Mouse (Mus musculus) lung, postnatal 0 days (tissue): ENCODE measurements around the gene Olfr433. TPM values are rescaled to one million over a fixed set of nuclear protein-coding genes. Genes with fewer than 3 reads are reported as not detected.

Source experiments
- ATAC-seq: fragments of 200-750 bp; cut with Nextera tagmentation; 2 replicates; pipeline ENCODE4 v1.8.0; 2017; ENCODE audit warnings: moderate library complexity
- DNase-seq: peaks from one replicate; pipeline ENCODE4 v3.0.0-alpha.2; 2016; ENCODE audit warnings: low spot score
- H3K27ac ChIP-seq: fragments of 300-500 bp; sonication (generic); 2 replicates; pipeline ENCODE4 v1.5.1; 2014; ENCODE audit warnings: antibody characterized with exemption, mild to moderate bottlenecking, low read length, mixed read lengths
- H3K27me3 ChIP-seq: fragments of 300-500 bp; sonication (generic); replicated peaks from 2 replicates; pipeline ENCODE4 v1.6.1; 2014; ENCODE audit warnings: low read length, mixed read lengths; ENCODE audit not compliant: insufficient read depth
- H3K36me3 ChIP-seq: fragments of 300-500 bp; sonication (generic); 2 replicates; pipeline ENCODE4 v1.6.1; 2014; ENCODE audit warnings: low read length, mixed read lengths; ENCODE audit not compliant: insufficient read depth
- H3K4me1 ChIP-seq: fragments of 300-500 bp; sonication (generic); 2 replicates; pipeline ENCODE4 v1.6.1; 2014; ENCODE audit warnings: antibody characterized with exemption, low read depth, low read length, mixed read lengths; ENCODE audit not compliant: insufficient read depth
- H3K4me2 ChIP-seq: fragments of 300-500 bp; sonication (generic); replicated peaks from 2 replicates; pipeline ENCODE4 v1.6.1; 2014; ENCODE audit warnings: low read depth, mild to moderate bottlenecking, low read length, moderate library complexity, mixed read lengths
- H3K4me3 ChIP-seq: fragments of 300-500 bp; sonication (generic); 2 replicates; pipeline ENCODE4 v1.5.1; 2014; ENCODE audit warnings: low read depth, low read length
- H3K9ac ChIP-seq: fragments of 300-500 bp; sonication (generic); replicated peaks from 2 replicates; pipeline ENCODE4 v1.6.1; 2014; ENCODE audit warnings: low read depth, mild to moderate bottlenecking
- H3K9me3 ChIP-seq: fragments of 300-500 bp; sonication (generic); 2 replicates; pipeline ENCODE4 v1.6.1; 2016; ENCODE audit warnings: low read length, mixed read lengths
- CTCF ChIP-seq: IDR thresholded peaks from 2 replicates; pipeline ENCODE4 v1.5.1; 2016; ENCODE audit warnings: antibody characterized with exemption, mild to moderate bottlenecking
- EP300 ChIP-seq: IDR thresholded peaks from 2 replicates; pipeline ENCODE4 v1.6.1; 2016; ENCODE audit warnings: antibody characterized with exemption, mild to moderate bottlenecking, control low read depth
- WGBS: fragments of 180-500 bp; shearing (Covaris S2); extraction: QIAGEN DNeasy Blood & Tissue Kit; methylation state at CpG from one replicate; pipeline ENCODE4 v1.1.7; 2014; 5-methylcytosine and 5-hydroxymethylcytosine counted together
- polyA plus RNA-seq: library from polyadenylated mRNA; unstranded; fragments of >200 nt; fragmentation: Nextera tagmentation; extraction: Ambion mirVana; gene quantifications from 2 replicates; pipeline ENCODE4 v1.2.1, GENCODE M21; 2015

The Olfr433 gene
- polyA plus RNA-seq, 1 experiment from 2014 or later = not detected

GRCm38 (mm10) chr1:174051515-174051914 is 11.0 kb downstream of the Olfr433 start:
- no peak overlapping the region for H3K4me2 ChIP-seq
- TF ChIP-seq CTCF = no peak
- TF ChIP-seq EP300 = peak; percentile 49; the same call in 1 of the 2 replicates
- WGBS = 78% methylated on average over 4 of the region's 4 CpGs

DNA sequence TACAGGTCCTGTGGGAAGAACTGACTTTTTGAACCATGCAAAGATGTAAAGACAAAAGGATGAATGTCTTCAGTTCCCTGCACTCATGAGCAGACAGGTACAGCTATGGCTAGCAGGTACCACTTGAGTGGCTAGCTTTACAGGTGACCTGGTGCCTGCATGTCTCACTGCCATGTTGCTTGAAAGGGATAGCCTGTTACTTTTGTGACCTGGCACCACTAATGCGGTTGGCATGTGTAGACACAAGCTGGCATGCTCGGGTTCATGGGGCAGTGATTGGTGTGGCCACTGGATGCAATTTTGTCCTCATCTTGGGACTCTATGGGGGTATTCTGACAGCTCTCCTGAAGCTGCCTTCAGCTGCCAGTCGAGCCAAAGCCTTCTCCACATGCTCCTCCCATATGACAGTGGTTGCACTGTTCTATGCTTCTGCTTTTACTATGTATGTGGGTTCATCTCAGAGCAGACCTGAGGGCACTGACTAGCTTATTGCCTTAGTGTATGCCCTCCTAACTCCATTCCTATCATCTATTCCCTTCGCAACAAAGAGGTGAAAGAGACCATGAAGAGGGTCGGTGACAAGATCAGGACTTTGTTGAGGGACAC is 11.5 kb downstream of the Olfr433 start:
- no peak for DNase-seq
- TF ChIP-seq CTCF (no peak), EP300 (no peak)

More at GRCm38 (mm10) chr1:174051515-174051914, 11.0 kb downstream of the Olfr433 start:
- no peaks in the 10 kb centered on the region for H3K9me3 ChIP-seq
- no peaks in the 10 kb centered on the region for H3K27me3 ChIP-seq
- no peak overlapping the region for H3K9ac ChIP-seq
- ATAC-seq (no peak), DNase-seq (no peak)
- no peaks in the 10 kb centered on the region for H3K36me3 ChIP-seq
- H3K4me1 ChIP-seq = no peaks in the 10 kb centered on the region
- H3K27ac ChIP-seq = no peak overlapping the region
- no peak overlapping the region for H3K4me3 ChIP-seq

GRCm38 (mm10) chr1:174052981-174053380 is 12.5 kb downstream of the Olfr433 start:
- ATAC-seq = 0 out of 2 replicates have a peak, but pooled peaks have one; percentile 16
- no peak overlapping the region for H3K4me3 ChIP-seq
- H3K9ac ChIP-seq = no peak overlapping the region
- peak; percentile 65 for DNase-seq
- no peak overlapping the region for H3K27ac ChIP-seq
- WGBS = 64% methylated on average over 3 of the region's 3 CpGs
- H3K27me3 ChIP-seq = no peaks in the 10 kb centered on the region
- H3K9me3 ChIP-seq = no peaks in the 10 kb centered on the region
- H3K4me1 ChIP-seq = no peaks in the 10 kb centered on the region
- no peak overlapping the region for H3K4me2 ChIP-seq
- H3K36me3 ChIP-seq = no peaks in the 10 kb centered on the region
- no peak for TF ChIP-seq EP300
- no peak for TF ChIP-seq CTCF

More for the DNA sequence above, 11.5 kb downstream of the Olfr433 start:
- Histone ChIP-seq H3K27ac (no peak overlapping the region), H3K9me3 (no peaks in the 10 kb centered on the region), H3K36me3 (no peaks in the 10 kb centered on the region), H3K4me3 (no peak overlapping the region), H3K4me2 (no peak overlapping the region), H3K4me1 (no peaks in the 10 kb centered on the region), H3K9ac (no peak overlapping the region), H3K27me3 (no peaks in the 10 kb centered on the region)
- ATAC-seq = no peak
- WGBS = 72% methylated on average over 5 of the region's 5 CpGs

GRCm38 (mm10) chr1:174055248-174055647 is 14.7 kb downstream of the Olfr433 start:
- Histone ChIP-seq H3K27me3 (no peaks in the 10 kb centered on the region), H3K27ac (no peak overlapping the region), H3K4me3 (no peak overlapping the region), H3K9me3 (no peaks in the 10 kb centered on the region), H3K4me1 (no peaks in the 10 kb centered on the region), H3K9ac (no peak overlapping the region), H3K36me3 (no peaks in the 10 kb centered on the region), H3K4me2 (no peak overlapping the region)
- no peak for DNase-seq
- ATAC-seq = no peak
- WGBS = 70% methylated on average over 2 of the region's 2 CpGs
- TF ChIP-seq CTCF = no peak
- TF ChIP-seq EP300 = no peak

DNA sequence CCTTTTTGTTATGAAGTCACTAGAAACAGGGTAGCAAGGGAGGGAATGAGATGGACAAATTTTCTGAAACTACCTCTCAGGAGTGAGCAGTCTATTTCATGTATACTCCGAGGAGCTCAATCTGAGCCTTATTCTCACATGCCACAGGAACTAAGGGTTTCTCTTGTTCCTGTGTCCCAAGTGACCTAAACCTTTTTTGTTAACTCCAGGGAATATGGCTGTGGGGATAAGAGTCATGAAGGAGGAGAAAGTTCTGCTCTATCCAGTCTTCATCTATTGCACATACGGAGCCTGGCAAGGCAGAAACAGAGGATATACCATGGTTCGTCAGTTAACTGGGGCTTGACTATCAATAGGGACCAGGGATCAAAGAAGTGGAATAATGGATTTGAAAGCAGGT is 25.8 kb downstream of the Olfr433 start, which contains the start of gene Olfr430:
Gene Olfr430, plus strand, starts transcription at position 301 of the 400 bp plus-strand sequence.
- no peak within 1 kb of the TSS for H3K27ac ChIP-seq
- 83% methylated on average over 3 of the region's 3 CpGs for WGBS

DNA sequence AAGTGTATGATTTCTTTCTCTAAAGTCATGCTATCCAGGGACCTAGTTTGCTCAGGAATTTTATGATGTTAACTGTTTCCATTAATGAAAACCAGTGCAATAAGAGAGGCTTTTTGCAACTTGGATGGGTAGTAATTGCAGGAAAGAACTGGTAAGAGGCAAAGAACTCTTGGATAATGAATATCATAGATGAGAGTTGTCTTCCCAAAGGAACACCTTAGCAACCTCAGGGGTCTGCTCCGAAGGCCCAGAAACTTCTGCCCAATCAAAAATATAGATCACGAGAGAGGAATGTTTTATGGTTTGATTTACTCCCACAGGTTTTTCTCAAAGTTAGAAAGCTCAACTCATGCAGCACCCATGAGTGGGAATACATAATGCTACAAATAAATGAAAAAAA is 43.5 kb downstream of the Olfr433 start, which contains the start of gene Olfr429:
Gene Olfr429, plus strand, starts transcription at position 301 of the 400 bp plus-strand sequence.
- H3K27ac ChIP-seq = no peak within 1 kb of the TSS
- H3K4me3 ChIP-seq = no peak within 1 kb of the TSS
- H3K4me1 ChIP-seq = no peaks in the 10 kb centered on the region
- no peaks in the 10 kb centered on the region for H3K27me3 ChIP-seq
- H3K36me3 ChIP-seq = no peaks in the 10 kb centered on the region
- DNase-seq (no peak), ATAC-seq (no peak)
- WGBS = 81% methylated on average over 2 of the region's 2 CpGs
- no peak within 1 kb of the TSS for H3K9ac ChIP-seq
- no peak for TF ChIP-seq CTCF
- no peak for TF ChIP-seq EP300
- H3K9me3 ChIP-seq = no peaks in the 10 kb centered on the region
- H3K4me2 ChIP-seq = no peak within 1 kb of the TSS

More for the DNA sequence above, 25.8 kb downstream of the Olfr433 start, which contains the start of gene Olfr430:
- Histone ChIP-seq H3K4me3 (no peak within 1 kb of the TSS), H3K36me3 (no peaks in the 10 kb centered on the region), H3K9ac (no peak within 1 kb of the TSS), H3K4me2 (no peak within 1 kb of the TSS), H3K27me3 (no peaks in the 10 kb centered on the region), H3K9me3 (no peaks in the 10 kb centered on the region), H3K4me1 (no peaks in the 10 kb centered on the region)
- no peak for ATAC-seq
- DNase-seq = no peak
- no peak for TF ChIP-seq EP300
- TF ChIP-seq CTCF = no peak

Other genes starting within 250 kb of the Olfr433 start
- 1.3 and 1.4 TPM in 2 replicates for gene Ifi211, start 127.7 kb upstream of the Olfr433 start, polyA plus RNA-seq
- gene Mndal, start 98.2 kb upstream of the Olfr433 start, polyA plus RNA-seq = 5.4 and 8.3 TPM in 2 replicates
- gene Ifi203, start 98.0 kb upstream of the Olfr433 start, polyA plus RNA-seq = 3.2 and 5.0 TPM in 2 replicates
- 0.07 TPM in 1 of 2 replicates, not detected in the other for gene Ifi202b, start 58.0 kb upstream of the Olfr433 start, polyA plus RNA-seq
- gene Ifi205, start 8.9 kb upstream of the Olfr433 start, polyA plus RNA-seq = 0.33 and 0.37 TPM in 2 replicates
- not detected in 2 replicates for gene Olfr432, start 8.5 kb downstream of the Olfr433 start, polyA plus RNA-seq
- not detected in 2 replicates for gene Olfr430, start 25.9 kb downstream of the Olfr433 start, polyA plus RNA-seq
- not detected in 2 replicates for gene Olfr429, start 43.6 kb downstream of the Olfr433 start, polyA plus RNA-seq
- not detected in 2 replicates for gene Olfr427, start 56.2 kb downstream of the Olfr433 start, polyA plus RNA-seq
- gene Olfr231, start 80.5 kb downstream of the Olfr433 start, polyA plus RNA-seq = not detected in 2 replicates
- gene Olfr424, start 90.8 kb downstream of the Olfr433 start, polyA plus RNA-seq = not detected in 2 replicates
- gene Olfr420, start 114.9 kb downstream of the Olfr433 start, polyA plus RNA-seq = not detected in 2 replicates
- 0.26 and 0.35 TPM in 2 replicates for gene Spta1, start 132.1 kb downstream of the Olfr433 start, polyA plus RNA-seq
- gene Olfr419, start 211.4 kb downstream of the Olfr433 start, polyA plus RNA-seq = not detected in 2 replicates